18 mouse cellular contexts compared by ENCODE assay signal in genomic region chr16:42014937-42015336, GRCm38 (mm10).
DNase-seq lines count a peak whose midpoint lies in the region; ATAC-seq and TF ChIP-seq lines count a peak whose summit lies in the region.
"Had no signal": no experiment of that assay in that cellular context is flagged by ENCODE, and none has a peak within 500 bp of the region (broad histone marks: within the 10 kb centered on the region; RNA-seq: fewer than 3 reads in every experiment).

No protein-coding gene starts in this region.

- TF ChIP-seq POLR2A in heart, adult 2 months (IDR thresholded peaks at IDR 0.05; ENCODE audit: insufficient read depth, low read depth, low read length), result no peak

- H3K9me3 ChIP-seq in forebrain, embryonic 12.5 days, result no peaks in the 10 kb centered on the region
- no peaks in the 10 kb centered on the region for H3K9me3 ChIP-seq in forebrain, embryonic 16.5 days (ENCODE audit: control insufficient read depth, low read length)
- no peaks in the 10 kb centered on the region for H3K9me3 ChIP-seq in midbrain, embryonic 12.5 days
- no peaks in the 10 kb centered on the region for H3K9me3 ChIP-seq in midbrain, postnatal 0 days (ENCODE audit: low read length)
- H3K9me3 ChIP-seq in midbrain, embryonic 16.5 days (replicated peaks; ENCODE audit: control insufficient read depth, low read length, poor library complexity, severe bottlenecking), result no peaks in the 10 kb centered on the region
- H3K9me3 ChIP-seq: embryonic facial prominence, embryonic 10.5 days; kidney, embryonic 15.5 days; limb, embryonic 13.5 days; liver, embryonic 15.5 days had no signal

- no peak for TF ChIP-seq EP300 in heart, adult 2 months (IDR thresholded peaks at IDR 0.05; ENCODE audit: insufficient read depth, low read depth, low read length)

- H3K9ac ChIP-seq in forebrain, embryonic 12.5 days, result no peak overlapping the region
- no peak overlapping the region for H3K9ac ChIP-seq in forebrain, embryonic 16.5 days (replicated peaks; ENCODE audit: low read depth, low read length)
- no peak overlapping the region for H3K9ac ChIP-seq in midbrain, embryonic 12.5 days (replicated peaks)
- no peak overlapping the region for H3K9ac ChIP-seq in midbrain, postnatal 0 days (replicated peaks; ENCODE audit: low read length, poor library complexity, severe bottlenecking)
- no peak overlapping the region for H3K9ac ChIP-seq in midbrain, embryonic 16.5 days (ENCODE audit: low read depth, low read length)
- no peak overlapping the region for H3K9ac ChIP-seq in heart, adult 2 months (ENCODE audit: low read depth, low read length)
- H3K9ac ChIP-seq: kidney, embryonic 15.5 days; limb, embryonic 13.5 days; liver, embryonic 15.5 days had no signal

- TF ChIP-seq CTCF in midbrain, postnatal 0 days (IDR thresholded peaks at IDR 0.05), result no peak
- no peak for TF ChIP-seq CTCF in heart, adult 2 months (IDR thresholded peaks at IDR 0.05)

- intact Hi-C loops in heart, adult 2 months (cut with DNase I), result no loop called here

- H3K4me2 ChIP-seq in forebrain, embryonic 12.5 days, result no peak overlapping the region
- H3K4me2 ChIP-seq in forebrain, embryonic 16.5 days (ENCODE audit: low read length), result no peak overlapping the region
- H3K4me2 ChIP-seq in midbrain, embryonic 12.5 days (replicated peaks), result no peak overlapping the region
- no peak overlapping the region for H3K4me2 ChIP-seq in midbrain, postnatal 0 days (ENCODE audit: low read depth, low read length, poor library complexity, severe bottlenecking)
- no peak overlapping the region for H3K4me2 ChIP-seq in midbrain, embryonic 16.5 days (ENCODE audit: low read length)
- H3K4me2 ChIP-seq: kidney, embryonic 15.5 days; limb, embryonic 13.5 days; liver, embryonic 15.5 days had no signal

- H3K36me3 ChIP-seq in forebrain, embryonic 12.5 days (replicated peaks), result no peaks in the 10 kb centered on the region
- H3K36me3 ChIP-seq in forebrain, embryonic 16.5 days (ENCODE audit: control insufficient read depth, insufficient read depth), result no peaks in the 10 kb centered on the region
- no peaks in the 10 kb centered on the region for H3K36me3 ChIP-seq in midbrain, embryonic 12.5 days
- H3K36me3 ChIP-seq in midbrain, postnatal 0 days (ENCODE audit: insufficient read depth, low read length), result no peaks in the 10 kb centered on the region
- no peaks in the 10 kb centered on the region for H3K36me3 ChIP-seq in midbrain, embryonic 16.5 days (ENCODE audit: control insufficient read depth, insufficient read depth, low read length)
- H3K36me3 ChIP-seq in heart, adult 2 months (ENCODE audit: control insufficient read depth, insufficient read depth, low read length), result no peaks in the 10 kb centered on the region
- H3K36me3 ChIP-seq: embryonic facial prominence, embryonic 10.5 days; kidney, embryonic 15.5 days; limb, embryonic 13.5 days; liver, embryonic 15.5 days had no signal

- H3K4me1 ChIP-seq in forebrain, embryonic 12.5 days, result peaks cover 3% of the 10 kb centered on the region; the same call in 1 of the 2 replicates
- peaks cover 6% of the 10 kb centered on the region; the same call in 1 of the 2 replicates for H3K4me1 ChIP-seq in forebrain, embryonic 16.5 days (replicated peaks; ENCODE audit: control insufficient read depth, insufficient read depth, low read length)
- H3K4me1 ChIP-seq in midbrain, embryonic 12.5 days, result no peaks in the 10 kb centered on the region
- no peaks in the 10 kb centered on the region for H3K4me1 ChIP-seq in midbrain, postnatal 0 days (ENCODE audit: insufficient read depth, low read length)
- H3K4me1 ChIP-seq in midbrain, embryonic 16.5 days (ENCODE audit: control insufficient read depth, insufficient read depth, low read length), result peaks cover 6% of the 10 kb centered on the region; the same call in 1 of the 2 replicates
- no peaks in the 10 kb centered on the region for H3K4me1 ChIP-seq in heart, adult 2 months (ENCODE audit: control insufficient read depth, insufficient read depth, low read length)
- H3K4me1 ChIP-seq: kidney, embryonic 15.5 days; limb, embryonic 13.5 days; liver, embryonic 15.5 days had no signal

- DNase-seq in midbrain, postnatal 0 days (ENCODE audit: low spot score), result no peak
- peak; percentile 7 for DNase-seq in forelimb bud, embryonic 11.5 days (ENCODE audit: low read depth, low spot score)
- no peak for DNase-seq in layer of hippocampus, postnatal 25 days (ENCODE audit: extremely low spot score in 1 of 2, low spot score in 1 of 2)
- DNase-seq in heart, adult 2 months, result no peak
- DNase-seq: adrenal gland, adult 2 months; gastrocnemius, postnatal 14 days; right cerebral cortex, postnatal 25 days; thymus, adult 2 months had no signal

- WGBS in forebrain, embryonic 12.5 days, result 36% methylated on average over 5 of the region's 5 CpGs
- WGBS in forebrain, embryonic 16.5 days, result 42% methylated on average over 5 of the region's 5 CpGs
- WGBS in midbrain, embryonic 12.5 days, result 35% methylated on average over 5 of the region's 5 CpGs
- WGBS in midbrain, postnatal 0 days, result 41% methylated on average over 5 of the region's 5 CpGs
- WGBS in midbrain, embryonic 16.5 days, result 34% methylated on average over 5 of the region's 5 CpGs
- WGBS in heart, adult 2 months, result 75% methylated on average over 5 of the region's 5 CpGs

- no peaks in the 10 kb centered on the region for H3K79me2 ChIP-seq in heart, adult 2 months (replicated peaks; ENCODE audit: control insufficient read depth, insufficient read depth, low read length)

- no peak overlapping the region for H3K27ac ChIP-seq in forebrain, embryonic 12.5 days
- no peak overlapping the region for H3K27ac ChIP-seq in forebrain, embryonic 16.5 days (ENCODE audit: low read length)
- 0 out of 2 replicates have a peak overlapping the region, but pooled peaks have one; percentile 3 for H3K27ac ChIP-seq in midbrain, embryonic 12.5 days (replicated peaks)
- H3K27ac ChIP-seq in midbrain, postnatal 0 days (ENCODE audit: low read depth, low read length), result no peak overlapping the region
- H3K27ac ChIP-seq in midbrain, embryonic 16.5 days (ENCODE audit: low read length), result peak overlapping the region; percentile 47; the same call in 1 of the 2 replicates
- H3K27ac ChIP-seq in heart, adult 2 months, result no peak overlapping the region
- H3K27ac ChIP-seq: embryonic facial prominence, embryonic 10.5 days; kidney, embryonic 15.5 days; limb, embryonic 13.5 days; liver, embryonic 15.5 days; macrophage had no signal

- H3K4me3 ChIP-seq in forebrain, embryonic 12.5 days (replicated peaks), result no peak overlapping the region
- no peak overlapping the region for H3K4me3 ChIP-seq in forebrain, embryonic 16.5 days (replicated peaks; ENCODE audit: low read length)
- no peak overlapping the region for H3K4me3 ChIP-seq in midbrain, embryonic 12.5 days
- H3K4me3 ChIP-seq in midbrain, postnatal 0 days (ENCODE audit: low read depth, low read length), result no peak overlapping the region
- no peak overlapping the region for H3K4me3 ChIP-seq in midbrain, embryonic 16.5 days (ENCODE audit: low read depth, low read length)
- H3K4me3 ChIP-seq in heart, adult 2 months, result no peak overlapping the region
- H3K4me3 ChIP-seq: embryonic facial prominence, embryonic 10.5 days; kidney, embryonic 15.5 days; limb, embryonic 13.5 days; liver, embryonic 15.5 days had no signal

- ATAC-seq in forebrain, embryonic 12.5 days (ENCODE audit: low FRiP score), result peak; percentile 39; the same call in 1 of the 2 replicates
- ATAC-seq in forebrain, embryonic 16.5 days, result no peak
- 0 out of 2 replicates have a peak, but pooled peaks have one; percentile 34 for ATAC-seq in midbrain, embryonic 12.5 days (ENCODE audit: low FRiP score, low read depth)
- ATAC-seq in midbrain, postnatal 0 days (ENCODE audit: low FRiP score), result no peak
- ATAC-seq in midbrain, embryonic 16.5 days, result no peak
- ATAC-seq: intestine, embryonic 16.5 days had no signal

- no peaks in the 10 kb centered on the region for H3K27me3 ChIP-seq in forebrain, embryonic 12.5 days
- no peaks in the 10 kb centered on the region for H3K27me3 ChIP-seq in forebrain, embryonic 16.5 days (replicated peaks; ENCODE audit: control insufficient read depth, insufficient read depth, low read length)
- no peaks in the 10 kb centered on the region for H3K27me3 ChIP-seq in midbrain, embryonic 12.5 days
- H3K27me3 ChIP-seq in midbrain, postnatal 0 days (ENCODE audit: insufficient read depth, low read length), result no peaks in the 10 kb centered on the region
- no peaks in the 10 kb centered on the region for H3K27me3 ChIP-seq in midbrain, embryonic 16.5 days (ENCODE audit: control insufficient read depth, insufficient read depth, low read depth, low read length)
- H3K27me3 ChIP-seq in heart, adult 2 months (ENCODE audit: control insufficient read depth, insufficient read depth, low read length), result no peaks in the 10 kb centered on the region
- H3K27me3 ChIP-seq: kidney, embryonic 15.5 days; limb, embryonic 13.5 days; liver, embryonic 15.5 days had no signal

Comparison
In these comparisons a context has a peak if more than half of its experiments do, and no peak if none do; other contexts are left out.
1. ATAC-seq: peak in forebrain, embryonic 12.5 days (single experiment) and midbrain, embryonic 12.5 days (single experiment); none in forebrain, embryonic 16.5 days (single experiment), midbrain, postnatal 0 days (single experiment) and midbrain, embryonic 16.5 days (single experiment).
2. H3K27ac ChIP-seq: peak in midbrain, embryonic 12.5 days (single experiment) and midbrain, embryonic 16.5 days (single experiment); none in forebrain, embryonic 12.5 days (single experiment), forebrain, embryonic 16.5 days (single experiment), midbrain, postnatal 0 days (single experiment) and heart, adult 2 months (single experiment).